In genomic region chr2:93941670-93942069, GRCm38 (mm10) we compare ENCODE assay signal across 14 mouse cellular contexts. TPM values are rescaled to one million over a fixed set of nuclear protein-coding genes. Genes with fewer than 3 reads are reported as not detected.
DNase-seq lines count a peak whose midpoint lies in the region; ATAC-seq and TF ChIP-seq lines count a peak whose summit lies in the region.
"Had no signal": no experiment of that assay in that cellular context is flagged by ENCODE, and none has a peak within 500 bp of the region (broad histone marks: within the 10 kb centered on the region; RNA-seq: fewer than 3 reads in every experiment).

No protein-coding gene starts in this region.

- peak; percentile 41 for DNase-seq in kidney, adult 2 months
- no peak for DNase-seq in kidney, adult 11 months
- peak; percentile 8 for DNase-seq in NIH3T3 (ENCODE audit: low read depth)
- DNase-seq in lung, postnatal 25 days (ENCODE audit: low spot score) = peak; percentile 57
- DNase-seq in T-cell, adult 2 months (ENCODE audit: low spot score) = no peak
- no peak for DNase-seq in hindbrain, embryonic 10.5 days (ENCODE audit: low spot score)
- no peak for DNase-seq in left cerebral cortex, adult 8-10 months (ENCODE audit: low spot score in 2 of 2)
- DNase-seq: spleen, adult 18-20 months had no signal

- no peak for TF ChIP-seq CTCF in kidney, adult 2 months (conservative IDR thresholded peaks at IDR 0.05; ENCODE audit: insufficient read depth, insufficient read length, low read depth, low read length)

- H3K9me3 ChIP-seq in heart, embryonic 14.5 days (ENCODE audit: control insufficient read depth, low read length) = peaks cover 16% of the 10 kb centered on the region
- H3K9me3 ChIP-seq in hindbrain, embryonic 10.5 days = peaks cover 8% of the 10 kb centered on the region
- H3K9me3 ChIP-seq: midbrain, embryonic 10.5 days had no signal

- 0 out of 2 replicates have a peak overlapping the region, but pooled peaks have one; percentile 14 for H3K9ac ChIP-seq in heart, embryonic 14.5 days (ENCODE audit: low read length)
- H3K9ac ChIP-seq: forebrain, embryonic 12.5 days; limb, embryonic 13.5 days; neural tube, embryonic 13.5 days had no signal

- ATAC-seq in heart, embryonic 14.5 days (ENCODE audit: insufficient number of reproducible peaks, insufficient read depth, low FRiP score, low read depth) = peak; percentile 82

- no peak for TF ChIP-seq POLR2A in kidney, adult 2 months (IDR thresholded peaks at IDR 0.05; ENCODE audit: low read depth, low read length)

- H3K27ac ChIP-seq in kidney, adult 2 months (ENCODE audit: insufficient read depth, low read depth, low read length) = 0 out of 2 replicates have a peak overlapping the region, but pooled peaks have one; percentile 16
- peak overlapping the region in 1 of 2 experiments; percentile 51; a peak in 3 of 4 replicates for H3K27ac ChIP-seq in heart, embryonic 14.5 days (replicated peaks in 1 of 2; ENCODE audit: control insufficient read depth in 1 of 2, insufficient read depth in 1 of 2, low read depth in 2 of 2, low read length in 2 of 2)
- no peak overlapping the region for H3K27ac ChIP-seq in hindbrain, embryonic 10.5 days
- H3K27ac ChIP-seq: forebrain, embryonic 12.5 days; limb, embryonic 13.5 days; midbrain, embryonic 10.5 days; neural tube, embryonic 13.5 days had no signal

- no peaks in the 10 kb centered on the region for H3K4me1 ChIP-seq in kidney, adult 2 months (ENCODE audit: control insufficient read depth, insufficient read depth, low read length)
- H3K4me1 ChIP-seq in heart, embryonic 14.5 days (ENCODE audit: control insufficient read depth in 2 of 2, insufficient read depth in 2 of 2, low read length in 2 of 2) = peaks cover 12 to 24% of the 10 kb centered on the region in 2 experiments
- no peaks in the 10 kb centered on the region for H3K4me1 ChIP-seq in hindbrain, embryonic 10.5 days (replicated peaks)
- H3K4me1 ChIP-seq: forebrain, embryonic 12.5 days; midbrain, embryonic 10.5 days had no signal

- no peaks in the 10 kb centered on the region for H3K36me3 ChIP-seq in kidney, adult 2 months (ENCODE audit: control insufficient read depth, insufficient read depth, low read length)
- H3K36me3 ChIP-seq in heart, embryonic 14.5 days (ENCODE audit: control insufficient read depth, insufficient read depth, low read length) = no peaks in the 10 kb centered on the region
- no peaks in the 10 kb centered on the region for H3K36me3 ChIP-seq in hindbrain, embryonic 10.5 days
- H3K36me3 ChIP-seq: forebrain, embryonic 12.5 days; limb, embryonic 13.5 days; midbrain, embryonic 10.5 days; neural tube, embryonic 13.5 days had no signal

- peak overlapping the region; percentile 53 for H3K4me2 ChIP-seq in heart, embryonic 14.5 days (ENCODE audit: low read length)
- H3K4me2 ChIP-seq: forebrain, embryonic 12.5 days; limb, embryonic 13.5 days; neural tube, embryonic 13.5 days had no signal

- WGBS in kidney, adult 2 months = 34% methylated on average over 11 of the region's 11 CpGs
- WGBS in heart, embryonic 14.5 days = 9% methylated on average over 11 of the region's 11 CpGs
- WGBS in hindbrain, embryonic 10.5 days = 84% methylated on average over 11 of the region's 11 CpGs

- no peaks in the 10 kb centered on the region for H3K27me3 ChIP-seq in kidney, adult 2 months (replicated peaks; ENCODE audit: control insufficient read depth, insufficient read depth, low read length)
- no peaks in the 10 kb centered on the region for H3K27me3 ChIP-seq in heart, embryonic 14.5 days (ENCODE audit: control insufficient read depth, insufficient read depth, low read length)
- H3K27me3 ChIP-seq in hindbrain, embryonic 10.5 days (ENCODE audit: insufficient read depth, poor library complexity, severe bottlenecking) = no peaks in the 10 kb centered on the region
- H3K27me3 ChIP-seq: forebrain, embryonic 12.5 days; neural tube, embryonic 13.5 days had no signal

- no peak overlapping the region for H3K4me3 ChIP-seq in kidney, adult 2 months (ENCODE audit: insufficient read depth, low read depth, low read length)
- no peak overlapping the region for H3K4me3 ChIP-seq in heart, embryonic 14.5 days (ENCODE audit: control insufficient read depth in 1 of 2, insufficient read depth in 1 of 2, low read depth in 1 of 2, low read length in 2 of 2)
- H3K4me3 ChIP-seq in hindbrain, embryonic 10.5 days = no peak overlapping the region
- H3K4me3 ChIP-seq: forebrain, embryonic 12.5 days; limb, embryonic 13.5 days; midbrain, embryonic 10.5 days; neural tube, embryonic 13.5 days had no signal

RNA-seq across cellular contexts. Expression of gene Gm13889, which starts 15.3 kb away (rescaled TPM):
- polyA plus RNA-seq in kidney, adult 2 months (2012; rRNA removed) = 12.2 and 14.9 TPM in 2 replicates
- polyA plus RNA-seq in heart, embryonic 14.5 days (2014; fragmentation: Nextera tagmentation; extraction: Ambion mirVana) = 8.3 and 9.9 TPM in 2 replicates
- 3.0 and 4.0 TPM in 2 replicates for polyA plus RNA-seq in hindbrain, embryonic 10.5 days (2016; fragmentation: Nextera tagmentation; extraction: Ambion mirVana)
- total RNA-seq in left cerebral cortex, adult 8-10 months (2022) = 10 to 100 TPM; 36.9 to 47.4 (median 41.8) TPM

RNA-seq across cellular contexts. Expression of gene Gm27027, which starts 54.5 kb away (rescaled TPM):
- not detected in 2 replicates for polyA plus RNA-seq in kidney, adult 2 months (2012; rRNA removed)
- not detected in 2 replicates for polyA plus RNA-seq in heart, embryonic 14.5 days (2014; fragmentation: Nextera tagmentation; extraction: Ambion mirVana)
- not detected in 2 replicates for polyA plus RNA-seq in hindbrain, embryonic 10.5 days (2016; fragmentation: Nextera tagmentation; extraction: Ambion mirVana)
- total RNA-seq in left cerebral cortex, adult 8-10 months (2022) = not detected
- polyA plus RNA-seq: forebrain, embryonic 12.5 days; gonadal fat pad, adult 2 months; limb, embryonic 13.5 days; midbrain, embryonic 10.5 days; neural tube, embryonic 13.5 days had no signal

Comparison
In these comparisons a context has a peak if more than half of its experiments do, and no peak if none do; other contexts are left out.
1. DNase-seq: peak in kidney, adult 2 months (single experiment), NIH3T3 (single experiment) and lung, postnatal 25 days (single experiment); none in kidney, adult 11 months (single experiment), T-cell, adult 2 months (single experiment), hindbrain, embryonic 10.5 days (single experiment) and left cerebral cortex, adult 8-10 months (0 of 2).